Mouse (Mus musculus) brain, embryonic 18.5 days (tissue): ENCODE results near the gene Gm17349.
"Not testable (repeated sequence)": the region's sequence is repeated elsewhere in the genome, so short reads cannot be mapped to it uniquely, and the experiment has no call there.

Source experiments
- DNase-seq: peaks from one replicate; pipeline ENCODE4 v3.0.0-alpha.2; 2012; ENCODE audit warnings: low read depth, low spot score

Gm17349 gene

DNA sequence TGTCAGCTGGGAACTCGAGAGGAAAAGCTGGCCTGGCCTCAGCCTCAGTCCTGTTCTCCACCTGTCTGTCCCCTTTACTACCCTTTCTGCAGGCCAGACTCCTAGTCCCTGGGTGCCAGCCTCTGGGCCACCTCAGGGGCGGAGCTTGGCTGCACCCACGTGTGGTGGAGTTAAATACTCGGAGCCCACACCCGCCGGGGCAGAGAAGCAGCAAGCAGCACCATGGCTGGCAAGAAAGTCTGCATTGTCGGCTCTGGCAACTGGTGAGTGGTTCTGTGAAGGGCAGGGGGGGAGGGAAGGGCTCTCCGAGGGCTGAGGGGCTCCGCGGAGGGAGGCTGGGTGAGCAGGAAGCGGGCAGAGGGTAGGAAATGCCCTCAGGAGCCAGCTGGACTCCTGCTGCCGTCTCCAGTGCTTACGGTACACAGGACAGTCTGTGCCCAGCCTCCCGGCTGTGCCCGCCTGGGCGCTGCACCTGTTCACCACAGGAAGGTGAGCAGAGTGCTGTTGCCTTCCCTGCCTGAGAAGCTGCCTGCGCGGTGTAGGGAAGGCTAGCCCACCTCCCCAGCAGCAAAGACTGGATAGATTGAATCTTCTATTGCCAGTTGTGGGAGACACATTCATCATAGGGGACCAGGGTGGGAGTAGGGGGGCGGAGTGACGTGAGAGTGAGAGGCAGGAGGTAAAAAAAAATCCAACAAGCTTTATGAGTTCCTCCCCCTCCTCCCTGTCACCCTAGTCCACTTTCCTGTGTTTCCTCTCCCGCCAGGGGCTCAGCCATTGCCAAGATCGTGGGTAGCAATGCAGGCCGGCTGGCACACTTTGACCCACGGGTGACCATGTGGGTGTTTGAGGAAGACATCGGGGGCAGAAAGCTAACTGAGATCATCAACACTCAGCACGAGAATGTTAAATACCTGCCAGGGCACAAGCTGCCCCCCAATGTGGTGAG, 12.4 kb upstream of the Gm17349 start, which contains the start of gene Gpd1:
Gpd1 (plus strand) TSS at position 130 of the 949 bp plus-strand sequence.
- DNase-seq, result no peak

DNA sequence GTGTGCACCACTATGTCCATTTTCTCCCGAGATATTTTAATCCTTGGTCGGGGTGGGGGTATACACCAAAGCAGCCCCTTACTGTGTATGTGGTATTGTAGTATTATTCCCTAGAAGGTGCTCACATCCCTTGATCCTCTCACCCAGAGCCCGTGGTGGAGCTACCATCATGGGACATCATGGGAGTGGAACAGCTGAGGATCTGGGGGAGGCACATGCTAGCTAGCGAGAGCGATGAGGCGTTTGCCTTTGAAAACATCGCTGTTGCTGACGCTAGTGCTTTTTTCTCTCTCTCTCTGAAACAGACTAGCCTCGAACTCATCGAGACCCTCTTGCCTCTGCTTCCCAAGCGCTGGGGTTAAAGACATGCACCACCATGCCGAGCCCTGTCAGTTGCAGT, 11.5 kb upstream of the Gm17349 start:
- DNase-seq, result no peak

DNA sequence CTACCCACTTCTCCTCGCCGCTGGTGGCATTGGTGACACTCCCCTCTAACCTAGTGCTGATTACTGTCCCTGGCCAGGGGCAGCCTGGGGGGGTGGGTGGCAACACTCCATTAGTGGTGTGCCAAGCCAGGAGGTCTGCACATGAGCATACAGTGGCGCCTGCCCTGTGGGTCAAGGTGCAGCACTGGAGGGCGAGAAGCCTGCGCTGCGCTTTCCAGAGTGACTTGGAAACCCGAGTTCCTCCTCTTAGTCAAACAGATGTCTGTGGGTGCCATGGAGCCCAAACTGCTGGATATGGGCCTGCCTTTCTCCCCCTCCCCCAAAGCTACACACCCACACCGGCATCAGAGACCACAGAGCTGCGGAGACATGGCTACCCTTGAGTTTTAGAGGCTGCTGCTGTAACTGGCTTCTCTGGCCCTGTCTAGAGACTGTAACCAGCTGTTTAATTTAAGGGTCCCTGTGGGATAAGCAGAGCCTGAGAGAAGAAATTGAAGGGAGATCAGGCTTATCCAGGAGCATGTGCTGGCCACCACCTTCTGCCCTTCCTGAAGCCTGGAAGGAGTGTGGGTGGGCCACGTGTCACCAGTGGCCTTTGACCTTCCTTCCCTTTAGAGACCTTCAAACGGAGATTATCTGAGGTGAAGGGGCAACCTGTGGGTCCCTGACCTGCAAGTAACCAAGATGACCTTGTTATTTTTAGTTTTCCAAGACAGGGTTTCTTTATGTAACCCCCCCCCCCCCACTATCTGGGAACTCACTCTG, 10.9 kb upstream of the Gm17349 start:
- no peak for DNase-seq

DNA sequence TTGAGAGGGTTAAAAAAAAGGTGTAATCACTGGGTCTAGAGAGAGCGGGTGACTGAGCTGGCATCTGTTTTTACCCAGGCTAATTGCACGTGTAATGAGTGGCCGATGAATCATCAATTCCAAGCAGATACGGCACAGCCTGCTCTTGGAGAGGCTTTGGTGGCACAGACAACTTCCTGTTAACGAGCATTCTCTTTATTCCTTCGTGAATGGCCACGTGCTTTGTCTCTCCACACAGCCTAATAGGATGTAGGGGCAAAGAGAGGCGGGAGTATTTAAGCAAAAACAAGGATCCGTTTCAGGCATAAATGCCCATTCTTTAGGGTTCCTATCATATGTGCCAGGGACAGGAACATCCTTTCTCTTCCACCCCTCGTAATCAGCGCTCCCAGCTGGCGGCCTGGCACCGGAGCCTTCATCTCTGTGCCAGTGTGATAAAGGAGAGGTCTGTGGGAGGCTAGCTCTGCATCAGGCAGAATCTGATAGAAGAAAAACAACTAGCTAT, 10.1 kb upstream of the Gm17349 start:
- DNase-seq, result no peak

DNA sequence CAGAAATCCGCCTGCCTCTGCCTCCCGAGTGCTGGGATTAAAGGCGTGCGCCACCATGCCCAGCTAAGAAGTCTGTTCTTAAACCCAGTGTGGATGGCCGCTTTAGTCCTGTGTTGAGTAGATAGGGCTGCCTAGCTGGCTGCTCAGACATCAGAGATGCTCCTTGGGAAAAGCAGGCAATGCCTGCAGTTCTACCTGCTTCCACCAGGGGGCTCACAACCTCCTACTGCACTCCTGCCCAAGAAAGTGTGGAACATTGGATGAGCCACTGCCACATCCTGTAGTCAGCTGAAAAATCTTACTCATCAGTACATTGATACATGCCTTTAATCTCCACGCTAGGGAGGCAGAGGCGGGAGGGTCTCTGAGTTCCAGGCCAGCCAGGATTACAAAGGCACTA, 9.6 kb upstream of the Gm17349 start:
- no peak for DNase-seq

DNA sequence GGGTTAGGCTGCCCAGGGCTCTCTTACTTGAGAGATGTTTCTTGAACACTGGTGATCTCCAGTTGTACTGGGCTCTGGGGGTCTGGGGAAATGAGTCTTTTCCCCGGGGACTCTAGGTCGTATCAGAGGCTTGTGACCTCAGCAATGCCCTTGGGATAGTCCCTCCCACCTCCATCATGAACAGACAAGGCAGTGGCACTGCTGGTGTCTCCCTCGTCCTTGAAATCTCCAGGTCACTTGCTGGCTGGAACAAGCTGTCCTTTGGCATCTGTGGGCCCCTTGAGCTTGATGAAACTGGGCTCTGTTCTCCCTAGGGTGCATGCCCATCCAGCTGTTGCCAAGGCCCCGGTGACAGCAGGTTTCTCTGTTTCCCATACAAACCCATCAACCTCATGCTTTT, 8.9 kb upstream of the Gm17349 start:
- DNase-seq, result no peak

DNA sequence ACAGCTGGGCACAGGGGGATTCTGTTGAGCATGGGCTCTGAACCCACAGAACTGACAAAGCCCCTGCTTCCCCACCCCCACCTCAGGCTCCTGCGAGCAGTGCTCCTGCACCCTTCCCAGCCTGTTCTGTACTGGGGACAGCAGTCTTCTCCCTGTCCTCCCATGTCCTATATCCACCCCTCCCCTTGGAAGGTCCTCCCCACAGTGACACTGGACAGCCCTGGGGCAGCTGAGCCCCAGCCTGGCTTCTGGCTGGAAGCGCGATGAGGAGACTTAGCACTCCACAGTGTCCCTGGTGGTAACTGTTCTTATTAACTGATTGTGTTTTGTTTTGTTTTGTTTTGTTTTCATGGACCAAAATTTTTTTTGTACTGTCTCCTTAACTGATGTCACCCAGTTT, 8.3 kb upstream of the Gm17349 start:
- no peak for DNase-seq

DNA sequence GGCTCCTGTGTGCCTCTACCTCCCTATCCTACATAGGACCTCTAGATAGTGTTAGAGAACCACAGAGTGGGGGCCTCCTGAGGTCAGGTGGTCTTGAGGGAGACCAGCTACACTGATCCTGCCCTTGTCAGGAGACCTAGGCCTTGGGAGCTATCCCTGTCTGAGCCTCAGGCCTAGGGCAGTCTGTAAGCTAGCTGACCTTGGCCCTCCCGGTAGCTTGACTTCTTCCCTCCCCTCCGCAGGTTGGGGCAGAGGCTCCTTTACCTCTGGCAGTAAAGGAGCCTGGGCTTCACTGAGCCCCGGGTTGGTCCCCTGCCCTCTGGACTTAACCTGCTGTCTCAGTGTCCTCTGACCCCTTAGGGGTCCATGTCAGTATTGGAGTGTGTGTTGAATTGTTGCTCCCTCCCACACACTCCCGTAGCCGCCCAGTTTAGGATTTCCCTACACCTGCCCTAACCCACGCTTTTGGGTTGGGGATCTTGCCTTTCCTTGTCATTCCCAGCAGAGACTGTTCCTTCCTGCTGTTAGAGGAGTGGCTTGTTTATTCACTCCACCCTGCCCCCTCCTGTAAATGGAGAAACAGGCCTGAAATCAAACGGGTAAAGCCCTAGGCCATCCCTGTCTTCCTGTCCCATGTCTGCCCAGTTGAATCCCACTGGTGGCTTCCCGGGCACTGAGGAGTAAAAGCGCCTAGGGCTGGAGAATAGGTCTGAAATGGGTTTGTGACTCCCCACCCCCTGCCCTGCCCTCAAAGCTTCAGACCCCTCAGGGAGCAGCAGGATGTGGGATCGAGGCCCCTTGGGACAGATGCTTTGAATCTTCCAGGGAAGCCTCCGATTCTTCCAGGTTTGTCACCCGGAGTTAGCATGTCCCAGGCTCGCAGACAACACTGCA, 7.6 kb upstream of the Gm17349 start:
- no peak for DNase-seq

DNA sequence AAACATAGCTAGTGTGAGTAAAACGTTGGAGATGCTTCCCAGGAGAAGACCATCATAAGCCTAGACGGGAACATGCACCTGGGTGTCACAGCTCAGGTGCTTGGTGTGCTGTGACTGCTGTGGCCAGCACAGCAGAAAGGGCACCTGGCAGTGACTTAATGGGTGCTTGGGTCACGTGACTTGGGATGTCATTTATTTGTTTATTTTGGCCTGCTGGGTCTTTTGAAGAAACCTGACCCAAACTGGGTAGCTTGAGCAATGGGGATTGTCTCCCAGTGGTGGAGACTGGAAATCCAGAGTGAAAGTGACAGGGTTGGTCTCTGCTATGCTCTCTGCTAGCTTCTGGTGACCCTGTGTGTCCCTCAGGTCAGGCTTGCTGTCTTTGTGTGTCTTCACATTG, 6.2 kb upstream of the Gm17349 start:
- DNase-seq, result no peak

DNA sequence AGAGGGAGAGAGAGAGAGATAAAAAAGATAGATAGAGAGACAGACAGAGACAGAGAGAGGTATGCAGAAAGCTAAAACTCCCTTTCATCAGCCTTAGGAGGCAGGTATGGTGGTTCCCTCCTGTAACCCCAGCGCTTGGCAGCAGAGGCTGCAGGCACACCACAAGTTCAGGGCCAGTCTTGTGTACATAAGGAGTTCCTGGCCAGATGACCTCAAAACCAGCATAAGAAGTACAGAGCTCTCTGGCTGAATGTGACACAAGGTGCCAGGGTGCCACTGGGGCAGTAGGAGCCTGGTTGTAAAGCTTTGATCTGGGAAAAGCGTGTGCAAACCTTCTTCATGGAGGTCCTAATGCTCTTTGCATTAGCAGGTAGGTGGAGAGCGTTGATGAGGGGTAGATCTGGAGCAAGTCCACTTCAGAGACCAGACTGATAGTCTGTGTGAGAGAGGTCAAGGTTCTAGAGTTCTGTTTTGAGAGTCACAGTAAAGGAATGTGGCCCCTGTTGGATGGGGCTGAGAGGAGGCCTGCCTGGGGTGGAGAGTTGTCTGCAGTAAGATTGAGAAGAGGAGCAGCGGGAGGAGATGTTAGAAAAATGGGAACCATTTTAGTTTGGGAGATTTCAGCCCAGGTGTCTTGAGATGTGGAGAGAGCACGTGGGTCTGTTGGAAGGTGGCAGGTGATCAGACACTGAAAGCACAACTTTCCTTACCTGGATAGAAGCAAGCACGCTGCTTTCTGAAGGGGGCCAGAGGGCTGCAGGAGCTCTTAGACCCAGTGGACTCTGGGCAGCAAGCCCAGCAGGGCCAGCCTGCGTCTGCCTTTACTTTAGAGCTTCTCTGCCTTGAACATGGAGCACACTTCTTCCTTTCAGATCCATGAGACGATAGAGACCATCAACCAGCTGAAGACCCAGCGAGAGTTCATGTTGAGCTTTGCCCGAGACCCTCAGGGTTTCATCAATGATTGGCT, 5.2 kb upstream of the Gm17349 start:
- no peak for DNase-seq

DNA sequence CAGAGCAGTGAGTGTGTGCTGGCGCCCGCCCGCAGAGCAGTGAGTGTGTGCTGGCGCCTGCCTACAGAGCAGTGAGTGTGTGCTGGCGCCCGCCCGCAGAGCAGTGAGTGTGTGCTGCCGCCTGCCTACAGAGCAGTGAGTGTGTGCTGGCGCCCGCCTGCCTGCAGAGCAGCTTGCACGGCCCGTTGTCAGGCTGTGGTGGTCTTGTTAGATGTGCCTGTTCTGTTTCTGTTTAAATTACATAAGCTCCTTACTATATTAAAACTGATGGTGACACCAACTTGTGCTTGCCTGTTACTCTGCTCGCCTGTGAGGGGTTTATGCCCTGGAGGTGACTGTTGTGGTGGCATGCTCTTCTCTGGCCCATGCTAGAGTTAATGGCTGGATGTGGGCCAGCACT, 2.9 kb upstream of the Gm17349 start:
- DNase-seq, result no peak

DNA sequence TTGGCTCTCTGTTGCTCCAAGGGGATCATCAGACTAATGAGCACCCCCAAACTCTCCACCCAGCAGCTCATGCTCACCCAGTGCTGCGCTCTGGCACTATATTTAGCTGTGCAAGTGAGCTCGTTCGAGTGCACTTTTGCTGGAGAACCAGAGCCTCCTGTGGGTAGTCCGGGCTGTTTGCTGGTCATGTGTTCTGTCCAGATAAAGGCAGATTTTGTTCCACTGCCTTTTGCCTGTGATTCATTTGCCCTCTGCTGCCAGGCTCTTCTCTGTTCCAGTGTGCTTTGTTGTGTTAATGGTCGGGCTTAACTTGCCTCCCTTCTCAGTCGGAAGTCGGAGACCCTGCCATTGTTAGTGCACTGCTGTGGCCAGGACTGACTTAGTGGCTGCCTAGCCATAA, 409 bp downstream of the Gm17349 start:
- DNase-seq, result no peak

DNA sequence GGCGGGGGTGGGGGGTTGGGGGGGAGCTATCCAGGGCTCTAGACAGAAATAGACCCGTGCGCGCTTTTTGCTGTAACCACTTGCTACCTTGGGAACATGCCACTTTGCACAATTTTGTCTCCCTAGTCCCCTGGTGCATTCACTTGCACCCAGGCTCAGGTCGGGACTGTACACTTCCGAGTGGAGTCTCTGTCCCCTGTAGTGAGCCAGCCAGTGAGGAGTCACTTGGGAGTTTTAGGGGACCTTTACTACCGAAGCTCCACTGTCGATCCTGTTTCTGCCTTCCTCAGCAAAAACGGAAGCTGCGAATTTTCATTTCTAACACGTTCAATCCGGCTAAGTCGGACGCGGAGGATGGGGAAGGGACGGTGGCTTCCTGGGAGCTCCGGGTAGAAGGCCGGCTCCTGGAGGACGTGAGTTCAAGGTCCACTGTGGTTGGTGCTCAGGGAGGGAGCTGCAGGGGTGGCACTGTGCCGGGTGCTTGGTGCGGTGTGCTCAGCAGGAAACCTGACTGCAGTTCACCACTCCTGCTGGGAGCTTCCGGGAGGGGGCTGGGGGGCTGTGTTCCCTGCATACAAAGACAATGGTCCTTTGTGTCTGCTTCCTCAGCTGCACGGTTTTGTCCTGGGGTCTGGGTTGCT, 1.1 kb downstream of the Gm17349 start:
- DNase-seq, result no peak

DNA sequence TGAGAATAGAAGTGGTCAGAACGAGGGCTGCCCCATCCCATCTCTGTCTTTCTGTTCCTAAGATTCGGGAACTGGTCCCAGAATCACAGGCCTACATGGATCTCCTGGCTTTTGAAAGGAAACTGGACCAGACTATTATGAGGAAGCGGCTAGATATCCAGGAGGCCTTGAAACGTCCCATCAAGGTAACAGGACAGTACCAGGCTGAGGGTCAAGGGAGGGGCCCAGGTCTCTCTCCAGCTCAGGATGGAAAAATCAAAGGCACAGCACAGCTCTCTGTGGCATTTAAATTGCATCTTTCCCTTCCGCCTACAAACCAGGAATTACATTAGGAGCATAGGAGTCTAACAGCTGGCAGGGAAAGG, 1.6 kb downstream of the Gm17349 start:
- no peak for DNase-seq

DNA sequence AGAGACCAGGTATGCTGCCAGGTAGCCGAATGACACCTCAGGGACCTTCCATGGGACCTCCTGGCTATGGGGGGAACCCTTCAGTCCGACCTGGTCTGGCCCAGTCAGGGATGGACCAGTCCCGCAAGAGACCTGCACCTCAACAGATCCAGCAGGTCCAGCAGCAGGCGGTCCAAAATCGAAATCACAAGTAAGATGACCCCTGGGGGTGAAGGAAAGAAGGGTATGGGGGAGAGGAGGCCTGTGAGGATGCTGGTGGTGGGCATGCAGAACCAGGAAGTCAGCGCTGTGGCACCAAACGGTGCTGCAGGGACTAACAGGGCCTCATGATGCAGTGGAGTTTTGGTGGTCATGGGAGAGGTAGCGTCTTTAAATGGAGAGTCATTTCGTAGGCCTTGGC, 2.2 kb downstream of the Gm17349 start:
- DNase-seq, result no peak

DNA sequence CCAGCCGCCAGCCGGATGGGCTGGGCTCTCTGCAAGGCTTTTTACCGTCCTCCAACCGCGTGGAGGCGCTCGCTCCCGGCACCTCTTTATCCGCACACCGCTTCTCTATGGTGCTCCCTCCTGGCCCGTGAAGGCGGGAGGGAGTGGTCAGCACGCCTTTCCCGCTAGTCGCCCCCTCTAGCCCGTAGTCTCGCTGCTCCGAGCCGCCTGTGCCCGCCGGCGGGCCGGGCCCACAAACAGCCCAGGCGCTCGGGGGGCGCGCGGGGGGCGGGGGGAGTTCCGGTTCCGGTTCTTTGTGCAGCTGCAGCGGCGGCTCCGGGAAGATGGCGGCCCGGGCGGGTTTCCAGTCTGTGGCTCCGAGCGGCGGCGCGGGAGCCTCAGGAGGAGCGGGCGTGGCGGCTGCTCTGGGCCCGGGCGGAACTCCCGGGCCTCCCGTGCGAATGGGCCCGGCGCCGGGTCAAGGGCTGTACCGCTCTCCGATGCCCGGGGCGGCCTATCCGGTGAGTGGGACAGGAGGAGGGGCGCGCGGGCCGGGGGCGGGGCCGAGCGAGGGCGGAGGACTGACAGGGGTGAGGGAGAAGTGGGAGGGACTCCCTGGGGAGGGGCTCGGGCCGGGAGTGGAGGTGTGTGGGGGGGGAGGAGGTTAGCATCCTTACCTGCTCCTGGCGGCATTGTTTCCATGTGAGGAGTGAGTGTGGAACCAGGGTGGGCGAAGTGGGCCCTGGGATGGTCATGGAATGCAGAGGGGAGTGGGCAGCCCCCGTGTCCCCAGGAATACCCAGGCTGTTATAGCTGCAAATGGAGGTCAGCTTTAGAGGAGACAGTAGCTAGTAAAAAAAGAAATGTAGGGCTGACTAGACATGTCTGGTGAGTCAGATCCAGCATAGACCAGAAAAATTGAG, 3.0 kb downstream of the Gm17349 start, which contains the start of gene Smarcd1:
Smarcd1 (plus strand) TSS at position 131 of the 902 bp plus-strand sequence.
- peak; percentile 96 for DNase-seq

DNA sequence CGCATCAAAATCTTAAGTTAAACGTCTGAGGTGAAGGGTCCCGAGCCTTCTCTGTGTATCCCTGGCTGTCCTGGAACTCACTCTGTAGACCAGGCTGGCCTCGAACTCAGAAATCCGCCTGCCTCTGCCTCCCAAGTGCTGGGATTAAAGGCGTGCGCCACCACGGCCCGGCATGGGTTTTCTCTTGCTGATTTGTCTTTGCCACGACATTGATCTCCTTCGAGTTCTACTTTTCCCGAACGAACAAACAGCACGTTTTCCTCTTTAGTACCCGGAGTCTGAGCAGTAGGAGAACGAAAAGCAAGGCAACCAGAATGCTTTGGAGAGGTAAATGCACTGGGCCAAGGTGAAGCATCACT, 3.7 kb downstream of the Gm17349 start:
- not testable (repeated sequence) for DNase-seq

DNA sequence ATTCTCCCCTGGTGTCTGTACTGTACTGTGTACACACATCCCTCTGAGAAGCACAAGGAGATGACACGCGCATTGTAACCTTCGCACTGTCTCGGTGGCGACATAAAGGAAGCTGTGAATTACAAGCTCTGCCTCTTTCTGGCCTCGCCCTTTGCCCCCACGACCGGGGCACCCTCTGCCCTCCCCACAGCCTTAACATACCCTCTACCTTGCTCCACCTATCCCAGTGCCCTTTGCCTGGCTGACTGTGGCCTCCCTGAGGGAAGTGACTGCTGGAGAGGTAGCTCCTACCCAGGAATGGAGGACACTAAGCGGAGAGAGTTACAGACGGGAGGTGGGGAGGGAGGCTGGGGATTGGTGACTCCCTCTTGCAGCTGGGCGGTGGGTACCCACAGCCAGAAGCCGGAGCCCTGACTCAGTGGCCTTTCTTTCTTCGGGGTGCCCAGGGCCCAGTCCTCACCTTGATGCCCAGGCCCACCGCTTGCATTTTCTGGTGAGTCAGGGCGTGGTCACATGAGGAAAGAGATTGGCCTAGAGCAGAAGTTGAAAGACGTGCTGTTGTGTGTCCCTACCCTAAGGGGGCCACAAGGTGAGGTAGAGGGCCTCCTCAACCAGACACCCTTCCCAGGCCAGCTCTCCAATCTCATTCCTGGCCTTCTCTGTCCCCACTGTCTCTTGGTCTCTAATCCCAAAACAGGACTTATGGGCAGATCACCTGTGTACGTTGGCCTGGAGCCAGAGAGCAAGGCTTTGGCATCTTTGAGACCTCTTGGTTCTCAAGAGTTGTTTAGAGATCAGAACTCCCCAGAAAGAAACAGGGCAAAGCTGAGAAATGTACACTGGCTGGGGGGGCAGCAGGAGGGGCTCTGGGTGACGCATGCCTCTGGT, 4.8 kb downstream of the Gm17349 start:
- no peak for DNase-seq
